Mouse (Mus musculus) heart, embryonic 12.5 days (tissue): ENCODE data around the gene Eml3. TPM values are rescaled to one million over a fixed set of nuclear protein-coding genes. Genes with fewer than 3 reads are reported as not detected.

Source experiments
- ATAC-seq: fragments of 200-750 bp; cut with Nextera tagmentation; 2 replicates; pipeline ENCODE4 v1.8.0; 2017; ENCODE audit warnings: moderate TSS enrichment, moderate library complexity; ENCODE audit not compliant: insufficient number of reproducible peaks, low FRiP score
- H3K27ac ChIP-seq: fragments of 300-500 bp; sonication (generic); 2 replicates; pipeline ENCODE4 v1.5.1; 2016; ENCODE audit warnings: mild to moderate bottlenecking, moderate library complexity; ENCODE audit not compliant: poor library complexity, severe bottlenecking
- H3K27me3 ChIP-seq: fragments of 300-500 bp; sonication (generic); replicated peaks from 2 replicates; pipeline ENCODE4 v1.6.1; 2016; ENCODE audit warnings: mild to moderate bottlenecking, moderate library complexity
- H3K36me3 ChIP-seq: fragments of 300-500 bp; sonication (generic); 2 replicates; pipeline ENCODE4 v1.6.1; 2016; ENCODE audit warnings: mild to moderate bottlenecking, moderate library complexity
- H3K4me1 ChIP-seq: fragments of 300-500 bp; sonication (generic); replicated peaks from 2 replicates; pipeline ENCODE4 v1.6.1; 2016; ENCODE audit warnings: mild to moderate bottlenecking
- H3K4me2 ChIP-seq: fragments of 300-500 bp; sonication (generic); 2 replicates; pipeline ENCODE4 v1.6.1; 2016; ENCODE audit warnings: mild to moderate bottlenecking, moderate library complexity
- H3K4me3 ChIP-seq: fragments of 300-500 bp; sonication (generic); 2 replicates; pipeline ENCODE4 v1.5.1; 2016; ENCODE audit warnings: mild to moderate bottlenecking
- H3K9ac ChIP-seq: fragments of 300-500 bp; sonication (generic); 2 replicates; pipeline ENCODE4 v1.6.1; 2016; ENCODE audit warnings: mild to moderate bottlenecking, moderate library complexity
- H3K9me3 ChIP-seq: fragments of 300-500 bp; sonication (generic); replicated peaks from 2 replicates; pipeline ENCODE4 v1.6.1; 2016; ENCODE audit warnings: mild to moderate bottlenecking, moderate library complexity
- WGBS: fragments of 180-500 bp; shearing (Covaris S2); methylation state at CpG from one replicate; pipeline ENCODE4 v1.1.7; 2016; 5-methylcytosine and 5-hydroxymethylcytosine counted together
- polyA plus RNA-seq: library from polyadenylated mRNA; unstranded; fragments of >200 nt; fragmentation: Nextera tagmentation; extraction: Ambion mirVana; gene quantifications from 2 replicates; pipeline ENCODE4 v1.2.1, GENCODE M21; 2016

Eml3 gene
- 13.3 and 13.5 TPM in 2 replicates for polyA plus RNA-seq

DNA sequence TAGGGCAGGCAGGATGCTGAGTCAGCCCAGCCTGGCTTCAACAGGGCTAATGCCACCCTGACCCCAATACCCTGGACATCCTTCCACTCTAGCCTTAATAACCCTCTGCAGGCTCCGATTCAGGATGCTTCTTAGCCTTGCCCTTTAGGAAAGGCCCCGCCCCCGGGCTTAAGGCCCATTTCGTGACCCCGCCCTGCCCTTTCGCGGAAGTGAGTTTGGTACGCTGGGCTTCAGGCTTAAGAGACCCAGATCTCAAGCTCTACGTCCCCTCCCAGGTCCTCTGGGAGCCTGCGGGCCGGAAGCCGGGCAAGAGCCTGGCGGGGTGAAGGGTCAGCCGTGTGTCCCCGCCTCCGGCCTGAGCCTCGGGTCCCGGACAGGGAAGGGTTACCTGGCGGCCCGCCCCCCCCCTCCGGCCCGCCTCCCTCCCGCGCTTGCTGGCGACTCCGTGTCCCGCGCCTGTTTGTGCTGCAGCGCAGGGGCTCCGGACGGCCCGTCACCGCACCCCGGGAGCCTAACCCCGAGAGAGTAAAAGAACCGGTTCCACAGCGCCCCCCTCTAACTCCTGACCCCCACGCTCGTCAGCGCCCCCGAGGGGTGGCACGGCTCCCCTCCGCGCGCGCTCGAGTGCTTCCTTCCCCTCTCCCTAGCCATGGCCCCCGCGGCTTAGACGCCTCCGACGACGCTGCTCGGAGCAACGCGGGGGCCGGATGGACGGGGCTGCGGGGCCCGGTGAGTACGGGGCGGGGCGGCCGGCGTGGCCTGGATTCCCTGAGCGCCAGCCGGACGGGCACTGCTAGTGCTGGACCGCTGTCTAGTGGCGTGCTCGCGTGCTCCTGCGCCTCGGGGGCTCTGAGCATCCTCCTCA is at the start of gene Eml3, which contains the start of gene Rom1:
Gene Eml3 (plus strand): TSS at position 329 of the 865 bp plus-strand sequence.
Gene Rom1 (minus strand): TSS at position 133 of the 865 bp plus-strand sequence.
- Histone ChIP-seq H3K4me3 (peak within 1 kb of the TSS; percentile 70), H3K27me3 (no peaks in the 10 kb centered on the region; the same call in 1 of the 2 replicates), H3K36me3 (peaks cover 50% of the 10 kb centered on the region), H3K9me3 (no peaks in the 10 kb centered on the region), H3K4me1 (peaks cover 18% of the 10 kb centered on the region), H3K4me2 (peak within 1 kb of the TSS; percentile 82), H3K9ac (peak within 1 kb of the TSS; percentile 85), H3K27ac (peak within 1 kb of the TSS; percentile 75)
- under 1% methylated on average over 74 of the region's 74 CpGs for whole genome bisulfite sequencing
- peak; percentile 85 for ATAC-seq

GRCm38 (mm10) chr19:8880311-8881033 is 48.9 kb upstream of the Eml3 start, which contains the start of gene Uqcc3:
Gene Uqcc3, minus strand, starts transcription at chr19:8880923.
- ATAC-seq, result peak; percentile 97
- whole genome bisulfite sequencing, result under 1% methylated on average over 42 of the region's 42 CpGs
- H3K9me3 ChIP-seq, result no peaks in the 10 kb centered on the region

GRCm38 (mm10) chr19:8881034-8881392 is 48.3 kb upstream of the Eml3 start:
- peak overlapping the region; percentile 87 for H3K4me2 ChIP-seq
- peak overlapping the region; percentile 92 for H3K4me3 ChIP-seq
- peaks cover 10% of the 10 kb centered on the region for H3K4me1 ChIP-seq
- no peak overlapping the region; the same call in 1 of the 2 replicates for H3K27ac ChIP-seq
- H3K9me3 ChIP-seq, result no peaks in the 10 kb centered on the region
- no peak for ATAC-seq
- H3K9ac ChIP-seq, result peak overlapping the region; percentile 95
- H3K36me3 ChIP-seq, result peaks cover 12% of the 10 kb centered on the region
- 21% methylated on average over 3 of the region's 3 CpGs for WGBS
- H3K27me3 ChIP-seq, result no peaks in the 10 kb centered on the region

More at GRCm38 (mm10) chr19:8880311-8881033, 48.9 kb upstream of the Eml3 start, which contains the start of gene Uqcc3:
- Histone ChIP-seq H3K4me2 (peak within 1 kb of the TSS; percentile 87), H3K27me3 (no peaks in the 10 kb centered on the region), H3K27ac (peak within 1 kb of the TSS; percentile 86), H3K4me3 (peak within 1 kb of the TSS; percentile 92), H3K9ac (peak within 1 kb of the TSS; percentile 95), H3K36me3 (peaks cover 18% of the 10 kb centered on the region), H3K4me1 (peaks cover 10% of the 10 kb centered on the region)

GRCm38 (mm10) chr19:8883616-8884015 is 45.7 kb upstream of the Eml3 start, which contains the start of the genes Lbhd1 and Gm49403:
Gene Lbhd1, plus strand, starts transcription at chr19:8883732.
Gene Gm49403, plus strand, starts transcription at chr19:8883930.
- Histone ChIP-seq H3K27ac (no peak within 1 kb of the TSS), H3K4me2 (no peak within 1 kb of the TSS), H3K27me3 (no peaks in the 10 kb centered on the region), H3K4me3 (no peak within 1 kb of the TSS), H3K36me3 (no peaks in the 10 kb centered on the region), H3K9ac (no peak within 1 kb of the TSS), H3K9me3 (no peaks in the 10 kb centered on the region), H3K4me1 (peaks cover 17% of the 10 kb centered on the region)
- 71% methylated on average over 3 of the region's 3 CpGs for WGBS
- ATAC-seq, result no peak

DNA sequence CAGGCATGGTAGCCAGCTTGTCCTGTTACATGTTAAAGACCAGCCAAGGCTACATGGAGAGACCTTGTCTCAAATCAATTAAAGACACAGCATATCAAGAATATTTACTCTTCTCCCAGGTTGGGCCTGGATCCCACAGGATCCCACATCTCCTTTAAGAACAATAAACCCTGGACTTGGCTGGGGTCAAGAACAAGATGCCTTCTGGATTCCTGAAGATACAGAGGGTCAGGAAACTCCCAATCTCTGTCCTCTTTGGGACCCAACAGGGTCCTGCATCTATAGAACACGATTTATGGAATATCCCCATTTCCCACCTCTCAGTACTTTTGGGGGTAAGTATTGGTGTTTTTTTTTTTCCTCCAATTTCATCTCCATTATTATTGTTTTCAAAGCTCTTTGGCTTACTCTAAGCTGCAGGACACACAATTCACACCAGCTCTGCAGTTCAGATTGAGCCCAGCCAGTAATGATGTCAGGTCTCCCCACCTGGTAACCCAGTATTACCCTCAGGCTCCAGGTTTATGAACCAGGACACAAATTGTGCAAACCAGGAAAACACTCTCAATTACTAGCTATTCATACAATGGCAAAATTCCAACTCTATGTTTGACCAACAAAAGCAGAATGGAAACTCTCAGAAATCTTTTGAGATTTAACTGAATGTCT is 42.3 kb upstream of the Eml3 start:
- ATAC-seq, result no peak
- Histone ChIP-seq H3K9ac (no peak overlapping the region), H3K27me3 (no peaks in the 10 kb centered on the region), H3K36me3 (peaks cover 14% of the 10 kb centered on the region), H3K27ac (no peak overlapping the region), H3K4me3 (no peak overlapping the region), H3K4me1 (peaks cover 16% of the 10 kb centered on the region), H3K9me3 (no peaks in the 10 kb centered on the region), H3K4me2 (peak overlapping the region; percentile 72)
- WGBS, result 46% methylated on average over 1 of the region's 1 CpGs

DNA sequence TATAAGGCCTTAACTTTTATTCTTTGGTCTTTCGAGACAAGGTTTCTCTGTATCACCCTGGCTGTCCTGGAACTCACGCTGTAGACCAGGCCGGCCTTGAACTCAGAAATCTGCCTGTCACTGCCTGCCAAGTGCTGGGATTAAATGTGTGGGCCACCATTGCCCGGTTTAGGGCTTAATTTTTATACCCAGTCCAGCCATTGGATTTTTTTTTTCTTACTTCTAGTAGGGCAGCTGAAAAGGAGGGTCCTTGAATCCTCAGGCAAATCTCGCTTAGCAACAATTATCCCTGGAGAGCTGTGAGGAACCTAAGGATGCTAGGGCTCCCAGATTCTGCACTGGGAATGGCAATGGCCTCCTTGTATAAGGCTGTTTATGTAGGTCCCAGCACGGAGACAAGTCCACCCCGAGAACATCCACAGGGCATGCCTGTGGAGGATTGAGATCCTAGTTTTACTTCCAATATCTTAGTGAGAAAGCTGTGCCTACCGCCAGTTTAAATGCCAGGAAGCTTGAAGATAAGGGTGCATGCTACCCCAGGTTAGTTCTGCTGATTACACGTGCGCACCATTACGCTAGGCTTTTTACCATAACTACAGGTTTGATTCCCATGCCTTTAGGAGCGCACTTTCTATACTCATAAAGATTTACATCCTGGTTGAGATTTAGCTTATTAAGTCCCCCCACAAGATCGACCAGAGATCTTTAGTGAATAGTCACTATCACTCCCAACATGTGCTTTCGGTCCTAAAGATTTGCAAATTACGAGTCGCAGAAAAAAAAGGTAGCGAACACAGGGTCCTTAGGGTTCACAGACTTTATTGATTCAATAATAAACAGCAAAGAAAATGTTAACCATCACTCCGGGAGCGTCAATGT is 41.5 kb upstream of the Eml3 start:
- peak overlapping the region; percentile 89 for H3K9ac ChIP-seq
- ATAC-seq, result no peak
- WGBS, result 16% methylated on average over 19 of the region's 19 CpGs
- H3K36me3 ChIP-seq, result peaks cover 14% of the 10 kb centered on the region
- peak overlapping the region; percentile 82 for H3K27ac ChIP-seq
- peak overlapping the region; percentile 72 for H3K4me2 ChIP-seq
- H3K4me3 ChIP-seq, result peak overlapping the region; percentile 73
- no peaks in the 10 kb centered on the region for H3K27me3 ChIP-seq
- H3K9me3 ChIP-seq, result no peaks in the 10 kb centered on the region
- peaks cover 16% of the 10 kb centered on the region for H3K4me1 ChIP-seq

- no peaks in the 10 kb centered on the region for H3K9me3 ChIP-seq
- peaks cover 20% of the 10 kb centered on the region for H3K4me1 ChIP-seq
- H3K9ac ChIP-seq, result peak within 1 kb of the TSS; percentile 89
- peak within 1 kb of the TSS; percentile 84 for H3K27ac ChIP-seq
- H3K4me3 ChIP-seq, result peak within 1 kb of the TSS; percentile 73
- peaks cover 14% of the 10 kb centered on the region for H3K36me3 ChIP-seq
- ATAC-seq, result peak; percentile 95
- WGBS, result under 1% methylated on average over 58 of the region's 58 CpGs
- H3K27me3 ChIP-seq, result no peaks in the 10 kb centered on the region
- H3K4me2 ChIP-seq, result peak within 1 kb of the TSS; percentile 72
Measured at GRCm38 (mm10) chr19:8888511-8889385, 40.6 kb upstream of the Eml3 start, which contains the start of the genes 1810009A15Rik and Gm49416. Gene 1810009A15Rik, plus strand, starts transcription at chr19:8888853. Gene Gm49416, plus strand, starts transcription at chr19:8888926.

DNA sequence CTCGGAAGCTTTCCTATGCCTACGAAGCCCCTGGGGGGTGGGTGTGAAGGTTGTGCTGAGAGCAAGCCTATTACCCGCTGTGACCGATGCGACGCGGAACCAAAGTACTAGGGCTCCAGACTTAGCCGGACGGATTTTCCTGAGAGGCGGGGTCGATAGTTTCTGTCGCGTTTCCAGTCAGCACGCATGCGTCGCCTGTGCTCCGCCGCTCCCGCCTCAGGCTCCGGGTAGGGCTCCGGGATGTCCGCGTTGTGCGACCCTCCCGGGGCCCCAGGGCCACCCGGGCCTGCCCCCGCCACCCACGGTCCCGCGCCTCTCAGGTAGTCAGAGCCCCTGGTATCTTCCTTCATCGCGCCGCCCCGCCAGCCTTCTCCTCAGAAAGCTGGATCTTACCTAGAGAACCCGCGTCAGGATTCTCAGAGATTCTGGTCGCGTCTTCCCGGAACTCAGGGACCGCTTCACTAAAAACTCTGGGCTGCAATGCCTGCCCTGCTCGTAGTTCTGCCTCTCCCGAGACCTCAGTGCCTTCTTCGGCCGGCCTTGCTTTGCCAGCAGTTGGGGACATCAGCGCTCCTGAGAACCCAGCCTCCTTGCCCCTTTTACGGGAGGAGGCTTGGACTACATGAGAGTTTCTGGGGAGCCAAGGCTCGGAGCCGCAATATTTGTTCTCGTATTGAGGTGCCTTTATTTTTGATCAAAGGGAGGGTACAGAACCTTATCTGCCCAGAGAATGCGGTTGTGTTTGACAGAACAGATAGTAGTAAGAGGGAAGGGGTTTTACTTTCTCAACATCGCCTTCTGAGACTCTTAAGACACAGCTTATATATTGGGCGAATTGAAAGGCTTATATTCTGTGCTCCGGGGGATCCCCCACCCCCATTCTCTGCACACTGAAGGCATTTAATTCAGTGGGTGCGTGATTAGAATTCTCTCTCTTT is 36.3 kb upstream of the Eml3 start, which contains the start of gene Ints5:
Gene Ints5 (plus strand): TSS at position 177 of the 938 bp plus-strand sequence.
- H3K9me3 ChIP-seq, result no peaks in the 10 kb centered on the region
- H3K36me3 ChIP-seq, result peaks cover 41% of the 10 kb centered on the region
- ATAC-seq, result peak; percentile 69
- H3K9ac ChIP-seq, result peak within 1 kb of the TSS; percentile 89
- H3K27me3 ChIP-seq, result no peaks in the 10 kb centered on the region
- H3K4me2 ChIP-seq, result peak within 1 kb of the TSS; percentile 79
- peaks cover 30% of the 10 kb centered on the region for H3K4me1 ChIP-seq
- WGBS, result 1% methylated on average over 54 of the region's 54 CpGs
- H3K27ac ChIP-seq, result peak within 1 kb of the TSS; percentile 84
- H3K4me3 ChIP-seq, result peak within 1 kb of the TSS; percentile 96
